Mouse (Mus musculus) megakaryocyte-erythroid progenitor cell, adult 5-6 weeks (primary cell): ENCODE results near the gene Napepld. TPM values are rescaled to one million over a fixed set of nuclear protein-coding genes. Genes with fewer than 3 reads are reported as not detected.

Experiments
- ATAC-seq: replicated peaks from 2 replicates; pipeline ENCODE4 v1.8.0; 2016; ENCODE audit warnings: mild to moderate bottlenecking, inconsistent platforms; ENCODE audit not compliant: severe bottlenecking, poor library complexity, low FRiP score, low TSS enrichment
- total RNA-seq, 2 experiments: library from RNA; stranded (forward) in 1 of 2; stranded (reverse) in 1 of 2; fragments of 200-1000, 215-1000 nt in 1 of 2; fragments of >200 nt in 1 of 2; fragmentation: Nextera tagmentation in 1 of 2; gene quantifications; 2 replicates each; pipeline ENCODE4 v1.2.3; 2014 to 2017

Gene Napepld
- total RNA-seq (2014; fragmentation: Nextera tagmentation) = 2.3 and 3.7 TPM in 2 replicates
- 1.4 and 3.0 TPM in 2 replicates for total RNA-seq (2017)

GRCm38 (mm10) chr5:21701351-21702008 lies at the start of gene Napepld:
TSS of gene Napepld (minus strand) at chr5:21701396.
- peak; percentile 93 for ATAC-seq

- no peak for ATAC-seq
Measured at GRCm38 (mm10) chr5:21745966-21746365, 44.8 kb upstream of the Napepld start.

- ATAC-seq = no peak
Measured at GRCm38 (mm10) chr5:21744651-21745050, 43.5 kb upstream of the Napepld start.

- ATAC-seq = no peak
Measured at GRCm38 (mm10) chr5:21743606-21744005, 42.4 kb upstream of the Napepld start.

GRCm38 (mm10) chr5:21739881-21740280 lies 38.7 kb upstream of the Napepld start:
- no peak for ATAC-seq

GRCm38 (mm10) chr5:21739120-21739519 lies 37.9 kb upstream of the Napepld start:
- no peak for ATAC-seq

GRCm38 (mm10) chr5:21737620-21738019 lies 36.4 kb upstream of the Napepld start:
- ATAC-seq = peak; percentile 9; the same call in 1 of the 2 replicates

- peak; percentile 77 for ATAC-seq
Measured at GRCm38 (mm10) chr5:21736956-21737585, 35.9 kb upstream of the Napepld start, which contains the start of gene Pmpcb. TSS of gene Pmpcb (plus strand) at chr5:21737141.

- ATAC-seq = no peak
Measured at GRCm38 (mm10) chr5:21736046-21736445, 34.9 kb upstream of the Napepld start.

GRCm38 (mm10) chr5:21735584-21735983 lies 34.4 kb upstream of the Napepld start:
- ATAC-seq = peak; percentile 81

- ATAC-seq = no peak
Measured at GRCm38 (mm10) chr5:21735100-21735499, 33.9 kb upstream of the Napepld start.

- ATAC-seq = no peak
Measured at GRCm38 (mm10) chr5:21732930-21733329, 31.7 kb upstream of the Napepld start.

- no peak for ATAC-seq
Measured at GRCm38 (mm10) chr5:21732177-21732911, 31.1 kb upstream of the Napepld start.

GRCm38 (mm10) chr5:21729107-21729506 lies 27.9 kb upstream of the Napepld start:
- ATAC-seq = no peak

- ATAC-seq = no peak
Measured at GRCm38 (mm10) chr5:21724872-21725271, 23.7 kb upstream of the Napepld start.

- no peak for ATAC-seq
Measured at GRCm38 (mm10) chr5:21724427-21724826, 23.2 kb upstream of the Napepld start.

GRCm38 (mm10) chr5:21719209-21719608 lies 18.0 kb upstream of the Napepld start:
- no peak for ATAC-seq

- ATAC-seq = no peak
Measured at GRCm38 (mm10) chr5:21718546-21718945, 17.4 kb upstream of the Napepld start.

- no peak for ATAC-seq
Measured at GRCm38 (mm10) chr5:21717165-21717715, 16.0 kb upstream of the Napepld start.

- ATAC-seq = no peak
Measured at GRCm38 (mm10) chr5:21714447-21714846, 13.3 kb upstream of the Napepld start.
